Mouse (Mus musculus) lung, embryonic 15.5 days (tissue): Measurements from ENCODE around the gene Cd3g. TPM values are rescaled to one million over a fixed set of nuclear protein-coding genes. Genes with fewer than 3 reads are reported as not detected.
"Not testable (repeated sequence)": the region's sequence is repeated elsewhere in the genome, so short reads cannot be mapped to it uniquely, and the experiment has no call there.

Experiments used
- ATAC-seq: fragments of 200-750 bp; cut with Nextera tagmentation; 2 replicates; pipeline ENCODE4 v1.8.0; 2017; ENCODE audit warnings: moderate number of reproducible peaks, borderline replicate concordance; ENCODE audit not compliant: low FRiP score, low TSS enrichment; ENCODE audit errors: extremely low read depth
- H3K27ac ChIP-seq: fragments of 300-500 bp; sonication (generic); 2 replicates; pipeline ENCODE4 v1.5.1; 2015; ENCODE audit warnings: moderate library complexity, mild to moderate bottlenecking, inconsistent platforms
- H3K27me3 ChIP-seq: fragments of 300-500 bp; sonication (generic); 2 replicates; pipeline ENCODE4 v1.6.1; 2015; ENCODE audit warnings: inconsistent platforms
- H3K36me3 ChIP-seq: fragments of 300-500 bp; sonication (generic); 2 replicates; pipeline ENCODE4 v1.6.1; 2015; ENCODE audit warnings: inconsistent platforms
- H3K4me1 ChIP-seq: fragments of 300-500 bp; sonication (generic); 2 replicates; pipeline ENCODE4 v1.6.1; 2015; ENCODE audit warnings: inconsistent platforms
- H3K4me2 ChIP-seq: fragments of 300-500 bp; sonication (generic); 2 replicates; pipeline ENCODE4 v1.6.1; 2015; ENCODE audit warnings: inconsistent platforms, mild to moderate bottlenecking, moderate library complexity
- H3K4me3 ChIP-seq: fragments of 300-500 bp; sonication (generic); 2 replicates; pipeline ENCODE4 v1.5.1; 2015; ENCODE audit warnings: mild to moderate bottlenecking, inconsistent platforms
- H3K9ac ChIP-seq: fragments of 300-500 bp; sonication (generic); 2 replicates; pipeline ENCODE4 v1.6.1; 2015; ENCODE audit warnings: inconsistent platforms
- H3K9me3 ChIP-seq: fragments of 300-500 bp; sonication (generic); 2 replicates; pipeline ENCODE4 v1.6.1; 2016; ENCODE audit warnings: inconsistent platforms
- WGBS: fragments of 180-500 bp; shearing (Covaris S2); methylation state at CpG from one replicate; pipeline ENCODE4 v1.1.7; 2015; 5-methylcytosine and 5-hydroxymethylcytosine counted together
- polyA plus RNA-seq: library from polyadenylated mRNA; unstranded; fragments of >200 nt; fragmentation: Nextera tagmentation; extraction: Ambion mirVana; gene quantifications from 2 replicates; pipeline ENCODE4 v1.2.1, GENCODE M21; 2015

The Cd3g gene
- polyA plus RNA-seq, 1 experiment from 2014 or later = 20.4 TPM

- Histone ChIP-seq H3K27me3 (no peaks in the 10 kb centered on the region), H3K27ac (no peak overlapping the region), H3K9ac (no peak overlapping the region), H3K4me3 (no peak overlapping the region), H3K9me3 (no peaks in the 10 kb centered on the region), H3K4me1 (no peaks in the 10 kb centered on the region), H3K4me2 (no peak overlapping the region), H3K36me3 (no peaks in the 10 kb centered on the region)
- no peak for ATAC-seq
- WGBS = 64% methylated on average over 2 of the region's 2 CpGs
Measured at GRCm38 (mm10) chr9:44983001-44983400, 2.8 kb upstream of the Cd3g start.

DNA sequence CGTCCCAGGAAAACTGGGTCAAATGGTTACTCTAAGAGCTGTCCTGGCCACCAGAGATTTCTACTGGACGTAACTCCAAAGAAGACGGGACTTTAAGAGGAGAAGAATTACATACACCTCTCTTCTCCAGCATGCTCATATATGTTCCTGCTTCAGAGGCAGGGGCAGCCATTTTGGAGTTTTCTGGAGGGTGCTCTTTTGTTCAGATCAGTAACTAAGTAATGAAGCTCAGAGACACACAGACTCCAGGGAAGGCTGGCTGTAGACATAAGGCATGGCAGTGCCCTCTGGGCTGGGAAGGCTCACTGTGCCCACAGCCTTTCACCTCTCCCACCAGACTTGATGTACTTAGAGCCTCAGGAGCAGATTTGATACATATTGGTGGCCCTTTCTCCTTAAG lies 2.3 kb upstream of the Cd3g start:
- no peak overlapping the region for H3K27ac ChIP-seq
- H3K4me2 ChIP-seq = no peak overlapping the region
- no peak for ATAC-seq
- H3K9me3 ChIP-seq = no peaks in the 10 kb centered on the region
- no peaks in the 10 kb centered on the region for H3K36me3 ChIP-seq
- no peaks in the 10 kb centered on the region for H3K4me1 ChIP-seq
- no peak overlapping the region for H3K4me3 ChIP-seq
- H3K27me3 ChIP-seq = no peaks in the 10 kb centered on the region
- 73% methylated on average over 3 of the region's 3 CpGs for WGBS
- H3K9ac ChIP-seq = no peak overlapping the region

GRCm38 (mm10) chr9:44982081-44982480 lies 1.9 kb upstream of the Cd3g start:
- no peak overlapping the region for H3K9ac ChIP-seq
- no peaks in the 10 kb centered on the region for H3K9me3 ChIP-seq
- H3K4me1 ChIP-seq = no peaks in the 10 kb centered on the region
- ATAC-seq = no peak
- no peak overlapping the region for H3K27ac ChIP-seq
- no peaks in the 10 kb centered on the region for H3K27me3 ChIP-seq
- no peak overlapping the region for H3K4me3 ChIP-seq
- 79% methylated on average over 8 of the region's 8 CpGs for WGBS
- no peaks in the 10 kb centered on the region for H3K36me3 ChIP-seq
- no peak overlapping the region for H3K4me2 ChIP-seq

GRCm38 (mm10) chr9:44981676-44982075 lies 1.4 kb upstream of the Cd3g start, which contains the start of gene Cd3d:
Gene Cd3d (plus strand): TSS chr9:44981786.
- no peaks in the 10 kb centered on the region for H3K27me3 ChIP-seq
- no peaks in the 10 kb centered on the region for H3K4me1 ChIP-seq
- no peak within 1 kb of the TSS for H3K4me2 ChIP-seq
- H3K9me3 ChIP-seq = no peaks in the 10 kb centered on the region
- no peak within 1 kb of the TSS for H3K27ac ChIP-seq
- H3K9ac ChIP-seq = no peak within 1 kb of the TSS
- H3K36me3 ChIP-seq = no peaks in the 10 kb centered on the region
- WGBS = 69% methylated on average over 4 of the region's 4 CpGs
- ATAC-seq = no peak
- H3K4me3 ChIP-seq = no peak within 1 kb of the TSS

DNA sequence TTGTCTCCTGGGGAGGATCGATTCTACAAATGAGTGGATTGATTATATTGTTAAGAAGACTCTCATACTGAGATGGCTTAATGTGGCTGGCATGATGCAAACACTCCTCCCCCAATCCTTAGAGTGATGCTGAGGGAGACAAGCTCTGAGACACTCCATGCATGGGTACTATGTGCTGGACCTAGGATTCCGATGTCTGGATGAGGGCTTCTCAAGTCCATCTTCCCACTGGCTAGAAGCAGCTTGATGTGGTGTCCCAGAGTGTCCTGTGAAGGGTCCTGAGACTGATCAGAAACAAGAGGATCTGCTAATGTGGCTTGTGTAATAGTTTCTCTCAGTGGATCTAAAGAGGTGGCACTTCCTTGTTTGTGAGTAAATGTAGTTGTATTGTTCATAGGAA lies 873 bp upstream of the Cd3g start:
- WGBS = 85% methylated on average over 2 of the region's 2 CpGs
- H3K27ac ChIP-seq = no peak overlapping the region
- no peak overlapping the region for H3K4me3 ChIP-seq

GRCm38 (mm10) chr9:44979806-44980205 lies 425 bp downstream of the Cd3g start:
- Histone ChIP-seq H3K27ac (no peak overlapping the region), H3K4me1 (no peaks in the 10 kb centered on the region), H3K9ac (no peak overlapping the region), H3K4me3 (no peak overlapping the region), H3K4me2 (no peak overlapping the region), H3K9me3 (no peaks in the 10 kb centered on the region), H3K27me3 (no peaks in the 10 kb centered on the region), H3K36me3 (no peaks in the 10 kb centered on the region)
- 64% methylated on average over 7 of the region's 7 CpGs for WGBS
- ATAC-seq = no peak

More for the DNA sequence above, 873 bp upstream of the Cd3g start:
- H3K4me2 ChIP-seq = no peak overlapping the region
- no peak overlapping the region for H3K9ac ChIP-seq
- no peaks in the 10 kb centered on the region for H3K4me1 ChIP-seq
- H3K9me3 ChIP-seq = no peaks in the 10 kb centered on the region
- no peaks in the 10 kb centered on the region for H3K27me3 ChIP-seq
- ATAC-seq = no peak
- no peaks in the 10 kb centered on the region for H3K36me3 ChIP-seq

GRCm38 (mm10) chr9:44977813-44978212 lies 2.4 kb downstream of the Cd3g start:
- Histone ChIP-seq H3K9ac (no peak overlapping the region), H3K4me3 (no peak overlapping the region), H3K9me3 (no peaks in the 10 kb centered on the region), H3K4me2 (no peak overlapping the region), H3K27me3 (no peaks in the 10 kb centered on the region), H3K36me3 (no peaks in the 10 kb centered on the region), H3K27ac (no peak overlapping the region), H3K4me1 (no peaks in the 10 kb centered on the region)
- WGBS = 57% methylated on average over 6 of the region's 6 CpGs
- ATAC-seq = no peak

DNA sequence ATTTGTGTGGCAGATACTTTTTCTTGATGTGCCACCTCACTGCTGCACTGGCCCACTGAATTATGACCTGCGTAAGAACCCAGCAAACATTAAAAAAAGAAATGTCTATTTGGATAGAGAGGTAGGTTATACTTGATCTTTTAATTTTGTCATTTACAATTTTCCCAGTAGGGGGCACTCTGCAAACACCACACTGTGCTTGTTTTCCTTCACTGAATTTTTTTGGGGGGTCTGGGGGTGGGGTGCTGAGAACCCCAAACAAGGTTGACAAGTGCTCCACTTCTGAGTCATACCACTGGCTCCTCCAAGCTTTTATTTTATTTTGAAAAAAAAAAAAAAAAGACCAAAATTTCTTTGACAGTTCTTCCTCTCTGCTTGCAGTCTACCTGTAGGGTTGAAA lies 10.8 kb downstream of the Cd3g start:
- H3K27me3 ChIP-seq = peaks cover 5% of the 10 kb centered on the region
- H3K36me3 ChIP-seq = no peaks in the 10 kb centered on the region
- no peak for ATAC-seq
- no peaks in the 10 kb centered on the region for H3K9me3 ChIP-seq
- no peak overlapping the region for H3K4me2 ChIP-seq
- peaks cover 11% of the 10 kb centered on the region for H3K4me1 ChIP-seq
- no peak overlapping the region for H3K4me3 ChIP-seq
- no peak overlapping the region for H3K9ac ChIP-seq
- 69% methylated on average over 1 of the region's 1 CpGs for WGBS
- no peak overlapping the region for H3K27ac ChIP-seq

DNA sequence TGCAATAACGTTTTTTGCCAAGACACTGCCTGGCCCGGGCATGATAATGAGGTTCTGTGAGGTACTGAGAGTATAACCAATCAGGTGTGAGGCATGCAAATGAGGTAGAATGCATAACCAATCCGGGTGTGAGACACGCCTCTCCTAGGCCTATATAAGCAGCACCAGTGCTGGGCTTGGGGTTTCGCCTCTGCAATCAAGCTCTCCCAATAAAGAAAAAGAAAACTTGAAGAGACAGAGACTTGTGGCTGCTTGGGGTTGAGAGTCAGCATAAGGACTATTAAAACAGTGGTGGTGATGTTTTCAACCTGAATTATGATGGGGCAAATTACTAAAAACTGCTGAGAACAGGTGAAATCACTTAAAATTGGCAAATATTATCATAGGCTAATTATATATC lies 12.5 kb downstream of the Cd3g start:
- not testable (repeated sequence) for H3K4me2 ChIP-seq, H3K4me3 ChIP-seq, H3K36me3 ChIP-seq, ATAC-seq, H3K9ac ChIP-seq, H3K9me3 ChIP-seq, H3K27ac ChIP-seq, H3K27me3 ChIP-seq
- H3K4me1 ChIP-seq = peaks cover 17% of the 10 kb centered on the region
- WGBS = 88% methylated on average over 5 of the region's 5 CpGs

- H3K27ac ChIP-seq = no peak overlapping the region
- H3K4me3 ChIP-seq = no peak overlapping the region
- H3K4me1 ChIP-seq = peaks cover 17% of the 10 kb centered on the region
- no peak overlapping the region for H3K4me2 ChIP-seq
- no peak for ATAC-seq
- no peak overlapping the region for H3K9ac ChIP-seq
- peaks cover 7% of the 10 kb centered on the region; the same call in 1 of the 2 replicates for H3K36me3 ChIP-seq
- H3K27me3 ChIP-seq = peaks cover 5% of the 10 kb centered on the region
- WGBS = 25% methylated on average over 3 of the region's 3 CpGs
- no peaks in the 10 kb centered on the region for H3K9me3 ChIP-seq
Measured at GRCm38 (mm10) chr9:44966815-44967242, 13.4 kb downstream of the Cd3g start.

GRCm38 (mm10) chr9:44965833-44966466 lies 14.3 kb downstream of the Cd3g start:
- ATAC-seq = 0 out of 2 replicates have a peak, but pooled peaks have one; percentile 2
- WGBS = 12% methylated on average over 10 of the region's 10 CpGs
- H3K4me3 ChIP-seq = peak overlapping the region; percentile 69
- peak overlapping the region; percentile 84 for H3K4me2 ChIP-seq
- H3K27ac ChIP-seq = 0 out of 2 replicates have a peak overlapping the region, but pooled peaks have one; percentile 31
- H3K36me3 ChIP-seq = peaks cover 12% of the 10 kb centered on the region; the same call in 1 of the 2 replicates
- H3K9ac ChIP-seq = peak overlapping the region; percentile 36
- peaks cover 17% of the 10 kb centered on the region for H3K4me1 ChIP-seq
- H3K9me3 ChIP-seq = no peaks in the 10 kb centered on the region
- H3K27me3 ChIP-seq = peaks cover 5% of the 10 kb centered on the region

- Histone ChIP-seq H3K9me3 (no peaks in the 10 kb centered on the region), H3K27ac (0 out of 2 replicates have a peak within 1 kb of the TSS, but pooled peaks have one; percentile 31), H3K4me3 (peak within 1 kb of the TSS; percentile 69), H3K9ac (peak within 1 kb of the TSS; percentile 59), H3K4me1 (peaks cover 17% of the 10 kb centered on the region), H3K36me3 (peaks cover 14% of the 10 kb centered on the region; the same call in 1 of the 2 replicates), H3K27me3 (peaks cover 3% of the 10 kb centered on the region), H3K4me2 (peak within 1 kb of the TSS; percentile 84)
- under 1% methylated on average over 39 of the region's 39 CpGs for WGBS
- ATAC-seq = peak; percentile 97
Measured at GRCm38 (mm10) chr9:44965126-44965832, 15.0 kb downstream of the Cd3g start, which contains the start of gene Ube4a. Gene Ube4a (minus strand): TSS chr9:44965600.
